Mouse (Mus musculus) kidney, postnatal 0 days (tissue): ENCODE measurements around the gene Psmd13. TPM values are rescaled to one million over a fixed set of nuclear protein-coding genes. Genes with fewer than 3 reads are reported as not detected.
"Not testable (repeated sequence)": the region's sequence is repeated elsewhere in the genome, so short reads cannot be mapped to it uniquely, and the experiment has no call there.

Experiments used
- ATAC-seq: fragments of 200-750 bp; cut with Nextera tagmentation; replicated peaks from 2 replicates; pipeline ENCODE4 v1.8.0; 2017; ENCODE audit warnings: low read depth, moderate number of reproducible peaks, moderate TSS enrichment, moderate library complexity; ENCODE audit not compliant: low FRiP score
- DNase-seq: peaks from one replicate; pipeline ENCODE4 v3.0.0-alpha.2; 2016; ENCODE audit warnings: low spot score
- H3K27ac ChIP-seq: fragments of 300-500 bp; sonication (generic); 2 replicates; pipeline ENCODE4 v1.5.1; 2014; ENCODE audit warnings: mild to moderate bottlenecking
- H3K27me3 ChIP-seq: fragments of 300-500 bp; sonication (generic); 2 replicates; pipeline ENCODE4 v1.6.1; 2014; ENCODE audit warnings: low read length, mixed read lengths; ENCODE audit not compliant: insufficient read depth
- H3K36me3 ChIP-seq: fragments of 300-500 bp; sonication (generic); 2 replicates; pipeline ENCODE4 v1.6.1; 2014; ENCODE audit warnings: low read length, mixed read lengths; ENCODE audit not compliant: insufficient read depth
- H3K4me1 ChIP-seq: fragments of 300-500 bp; sonication (generic); replicated peaks from 2 replicates; pipeline ENCODE4 v1.6.1; 2014; ENCODE audit warnings: antibody characterized with exemption, low read length, mixed read lengths; ENCODE audit not compliant: insufficient read depth
- H3K4me2 ChIP-seq: fragments of 300-500 bp; sonication (generic); 2 replicates; pipeline ENCODE4 v1.6.1; 2014; ENCODE audit warnings: mild to moderate bottlenecking, low read length, moderate library complexity, mixed read lengths
- H3K4me3 ChIP-seq: fragments of 300-500 bp; sonication (generic); replicated peaks from 2 replicates; pipeline ENCODE4 v1.5.1; 2014; ENCODE audit warnings: low read depth, low read length
- H3K9ac ChIP-seq: fragments of 300-500 bp; sonication (generic); 2 replicates; pipeline ENCODE4 v1.6.1; 2014; ENCODE audit warnings: low read depth, low read length
- H3K9me3 ChIP-seq: fragments of 300-500 bp; sonication (generic); replicated peaks from 2 replicates; pipeline ENCODE4 v1.6.1; 2016; ENCODE audit warnings: low read length, inconsistent platforms, mixed read lengths
- CTCF ChIP-seq: IDR thresholded peaks from 2 replicates; pipeline ENCODE4 v1.5.1; 2016; ENCODE audit warnings: antibody characterized with exemption, low read depth, mild to moderate bottlenecking, moderate library complexity
- WGBS: fragments of 180-500 bp; shearing (Covaris S2); extraction: QIAGEN DNeasy Blood & Tissue Kit; methylation state at CpG from one replicate; pipeline ENCODE4 v1.1.7; 2014; 5-methylcytosine and 5-hydroxymethylcytosine counted together
- polyA plus RNA-seq: library from polyadenylated mRNA; unstranded; fragments of >200 nt; fragmentation: Nextera tagmentation; extraction: Ambion mirVana; gene quantifications from 2 replicates; pipeline ENCODE4 v1.2.1, GENCODE M21; 2015

Psmd13 gene
- polyA plus RNA-seq, 1 experiment from 2014 or later: 198 TPM

- H3K27me3 ChIP-seq: no peaks in the 10 kb centered on the region
- no peak overlapping the region for H3K9ac ChIP-seq
- DNase-seq (no peak), ATAC-seq (no peak)
- peaks cover 22% of the 10 kb centered on the region for H3K36me3 ChIP-seq
- H3K4me2 ChIP-seq: no peak overlapping the region
- 91% methylated on average over 4 of the region's 4 CpGs for WGBS
- no peaks in the 10 kb centered on the region for H3K9me3 ChIP-seq
- no peak overlapping the region for H3K27ac ChIP-seq
- H3K4me1 ChIP-seq: no peaks in the 10 kb centered on the region
- H3K4me3 ChIP-seq: no peak overlapping the region
- TF ChIP-seq CTCF: no peak
Observed at GRCm38 (mm10) chr7:140874224-140874623, 7.5 kb upstream of the Psmd13 start.

GRCm38 (mm10) chr7:140877364-140877763, 4.4 kb upstream of the Psmd13 start:
- no peak for DNase-seq
- Histone ChIP-seq H3K9ac (no peak overlapping the region), H3K4me3 (no peak overlapping the region), H3K4me2 (no peak overlapping the region), H3K27me3 (no peaks in the 10 kb centered on the region), H3K27ac (no peak overlapping the region), H3K4me1 (0 out of 2 replicates have a peak, but pooled peaks cover 3% of the 10 kb centered on the region), H3K9me3 (no peaks in the 10 kb centered on the region), H3K36me3 (peaks cover 20% of the 10 kb centered on the region)
- no peak for TF ChIP-seq CTCF
- WGBS: 92% methylated on average over 6 of the region's 6 CpGs
- ATAC-seq: no peak

- H3K4me1 ChIP-seq: 0 out of 2 replicates have a peak, but pooled peaks cover 3% of the 10 kb centered on the region
- no peak for ATAC-seq
Observed at GRCm38 (mm10) chr7:140879355-140879754, 2.4 kb upstream of the Psmd13 start.

GRCm38 (mm10) chr7:140880419-140880818, 1.3 kb upstream of the Psmd13 start:
- H3K9ac ChIP-seq: no peak overlapping the region
- peak overlapping the region; percentile 89; the same call in 1 of the 2 replicates for H3K4me2 ChIP-seq
- no peak for DNase-seq
- peaks cover 8% of the 10 kb centered on the region; the same call in 1 of the 2 replicates for H3K36me3 ChIP-seq
- peak overlapping the region; percentile 42; the same call in 1 of the 2 replicates for H3K27ac ChIP-seq
- no peak for TF ChIP-seq CTCF
- H3K27me3 ChIP-seq: no peaks in the 10 kb centered on the region
- ATAC-seq: no peak
- no peak overlapping the region for H3K4me3 ChIP-seq
- 0 out of 2 replicates have a peak, but pooled peaks cover 3% of the 10 kb centered on the region for H3K4me1 ChIP-seq
- no peaks in the 10 kb centered on the region for H3K9me3 ChIP-seq
- WGBS: 72% methylated on average over 3 of the region's 3 CpGs

More at GRCm38 (mm10) chr7:140879355-140879754, 2.4 kb upstream of the Psmd13 start:
- H3K4me3 ChIP-seq: no peak overlapping the region
- H3K4me2 ChIP-seq: no peak overlapping the region
- no peaks in the 10 kb centered on the region for H3K9me3 ChIP-seq
- H3K27ac ChIP-seq: no peak overlapping the region
- no peaks in the 10 kb centered on the region for H3K27me3 ChIP-seq
- H3K9ac ChIP-seq: no peak overlapping the region
- no peak for DNase-seq
- peaks cover 13% of the 10 kb centered on the region for H3K36me3 ChIP-seq
- 91% methylated on average over 7 of the region's 7 CpGs for WGBS
- TF ChIP-seq CTCF: no peak

GRCm38 (mm10) chr7:140880865-140881515, 778 bp upstream of the Psmd13 start:
- no peak for TF ChIP-seq CTCF
- H3K4me1 ChIP-seq: 0 out of 2 replicates have a peak, but pooled peaks cover 3% of the 10 kb centered on the region

GRCm38 (mm10) chr7:140882469-140882803, 668 bp downstream of the Psmd13 start:
- DNase-seq (no peak), ATAC-seq (peak; percentile 56)
- no peaks in the 10 kb centered on the region for H3K27me3 ChIP-seq
- H3K9ac ChIP-seq: peak overlapping the region; percentile 86
- peak overlapping the region; percentile 89 for H3K4me2 ChIP-seq
- no peak for TF ChIP-seq CTCF
- H3K9me3 ChIP-seq: no peaks in the 10 kb centered on the region
- under 1% methylated on average over 12 of the region's 12 CpGs for WGBS
- H3K4me3 ChIP-seq: peak overlapping the region; percentile 85
- 0 out of 2 replicates have a peak, but pooled peaks cover 3% of the 10 kb centered on the region for H3K4me1 ChIP-seq
- H3K36me3 ChIP-seq: 0 out of 2 replicates have a peak, but pooled peaks cover 6% of the 10 kb centered on the region
- H3K27ac ChIP-seq: peak overlapping the region; percentile 92

More at GRCm38 (mm10) chr7:140880865-140881515, 778 bp upstream of the Psmd13 start:
- Histone ChIP-seq H3K36me3 (peaks cover 8% of the 10 kb centered on the region; the same call in 1 of the 2 replicates), H3K9me3 (no peaks in the 10 kb centered on the region), H3K27me3 (no peaks in the 10 kb centered on the region), H3K27ac (peak overlapping the region; percentile 92), H3K4me3 (peak overlapping the region; percentile 85), H3K4me2 (peak overlapping the region; percentile 89), H3K9ac (peak overlapping the region; percentile 86)
- peak; percentile 13 for DNase-seq
- ATAC-seq: no peak
- WGBS: 10% methylated on average over 8 of the region's 8 CpGs

GRCm38 (mm10) chr7:140890636-140891035, 8.9 kb downstream of the Psmd13 start:
- H3K4me1 ChIP-seq, DNase-seq, ATAC-seq, H3K27ac ChIP-seq, H3K27me3 ChIP-seq, H3K9me3 ChIP-seq, H3K9ac ChIP-seq, H3K4me2 ChIP-seq, H3K4me3 ChIP-seq: not testable (repeated sequence)
- WGBS: 98% methylated on average over 16 of the region's 16 CpGs
- H3K36me3 ChIP-seq: peaks cover 54% of the 10 kb centered on the region
